Mouse (Mus musculus) B cell, adult 67 days (primary cell): ENCODE results near the gene Pcyox1. TPM values are rescaled to one million over a fixed set of nuclear protein-coding genes. Genes with fewer than 3 reads are reported as not detected.

Experiments
- total RNA-seq, 2 experiments: library from RNA; stranded (reverse); gene quantifications; 4 replicates each; pipeline ENCODE4 v1.2.4; 2023

Gene Pcyox1
- total RNA-seq: 10 to 100 TPM; 12.1 to 17.4 TPM

GRCm38 (mm10) chr6:86396581-86397256 lies at the start of gene Pcyox1:
Gene Pcyox1, minus strand, starts transcription at chr6:86397154.

DNA sequence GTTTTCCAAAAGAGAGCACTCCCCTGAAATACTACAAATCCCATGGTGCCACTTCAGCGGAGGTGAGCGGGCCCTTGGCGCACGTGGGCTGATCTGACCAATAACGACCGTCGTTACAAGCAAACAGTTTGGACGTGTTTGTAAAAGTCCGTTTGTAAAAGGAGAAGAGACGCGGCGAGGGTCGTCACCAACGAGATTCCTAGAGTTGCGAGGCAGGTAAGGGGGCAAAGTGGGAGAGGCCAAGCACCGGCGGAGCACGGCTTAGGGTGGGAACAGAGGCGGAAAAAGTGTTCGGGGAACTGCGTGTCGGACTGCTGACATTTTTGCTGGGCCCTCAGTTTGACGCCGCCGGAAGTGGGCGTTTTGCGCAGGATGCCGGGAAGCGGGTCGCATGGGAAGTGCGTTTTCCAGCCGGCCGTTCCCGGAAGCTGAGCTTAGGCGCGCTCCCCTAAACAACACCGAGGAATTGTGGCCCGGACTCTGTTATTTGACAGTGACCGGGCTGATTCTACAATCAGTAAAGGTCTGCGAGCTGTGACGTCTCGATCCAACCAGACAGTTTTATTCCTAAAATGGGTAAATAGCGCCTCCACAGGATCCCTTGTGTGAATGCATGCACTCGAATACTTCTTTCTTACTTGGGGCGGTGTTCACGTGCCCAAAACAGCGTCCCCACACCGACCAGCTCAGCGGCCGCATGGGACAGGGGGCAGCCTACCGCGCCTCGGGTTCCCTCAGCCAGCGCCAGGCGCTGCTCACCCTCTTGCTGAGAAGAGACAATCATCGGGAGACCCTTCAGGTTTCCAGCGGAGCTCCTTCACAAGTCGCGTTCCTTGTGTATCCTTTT lies 41.5 kb upstream of the Pcyox1 start, which contains the start of gene C87436:
C87436 (plus strand) TSS at position 103 of the 847 bp plus-strand sequence.

GRCm38 (mm10) chr6:86426358-86426757 lies 29.4 kb upstream of the Pcyox1 start, which contains the start of gene Gm44790:
Gene Gm44790, plus strand, starts transcription at chr6:86426658.

GRCm38 (mm10) chr6:86404100-86404861 lies 7.3 kb upstream of the Pcyox1 start, which contains the start of gene Tia1:
Gene Tia1, plus strand, starts transcription at chr6:86404219.

DNA sequence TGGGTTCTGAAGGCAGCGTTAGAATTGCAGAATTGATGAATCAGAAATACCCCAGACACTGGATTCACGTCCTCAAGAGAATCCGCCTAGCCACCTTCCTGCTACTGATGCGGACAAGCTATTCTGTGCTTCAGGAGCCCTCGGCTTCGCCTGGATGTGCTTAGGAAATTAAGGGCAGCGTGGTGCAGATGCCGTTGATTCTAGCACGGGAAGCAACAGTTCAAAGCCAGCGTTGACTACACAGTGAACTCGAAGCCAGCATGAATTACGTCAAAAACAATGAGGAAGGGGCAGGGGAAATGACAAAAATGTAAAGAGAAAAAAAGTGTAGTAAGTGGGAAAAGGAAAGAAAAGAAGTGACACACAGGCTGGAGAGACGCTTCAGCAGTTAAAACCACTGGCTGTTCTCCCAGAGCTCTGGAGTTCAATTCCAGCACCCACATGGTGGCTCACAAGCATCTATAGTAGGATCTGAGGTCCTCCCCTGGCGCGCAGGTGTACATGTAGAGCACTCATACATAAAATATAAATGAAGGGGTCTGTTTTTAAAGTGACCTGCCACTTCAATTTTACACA lies 26.1 kb downstream of the Pcyox1 start, which contains the start of gene Snrpg:
Snrpg (plus strand) TSS at position 541 of the 576 bp plus-strand sequence.

GRCm38 (mm10) chr6:86365371-86366124 lies 31.4 kb downstream of the Pcyox1 start, which contains the start of gene Fam136a:
Gene Fam136a, plus strand, starts transcription at chr6:86365646.

Other genes starting within 250 kb of the Pcyox1 start
- 1 to 10 TPM; 1.1 to 1.5 TPM for gene Tgfa, start 201.9 kb downstream of the Pcyox1 start, total RNA-seq
- gene Fam136a, start 31.5 kb downstream of the Pcyox1 start, total RNA-seq: 10 to 100 TPM; 19.7 to 23.2 TPM
- gene Snrpg, start 25.9 kb downstream of the Pcyox1 start, total RNA-seq: 100 to 1,000 TPM; 211 to 251 TPM
- 100 to 1,000 TPM; 120 to 141 TPM for gene Tia1, start 7.1 kb upstream of the Pcyox1 start, total RNA-seq
- under 1 TPM in 1 of 2 experiments, not detected in 1; 0.73 TPM for gene Gm44790, start 29.5 kb upstream of the Pcyox1 start, total RNA-seq
- 10 to 100 TPM; 59.7 to 71.4 TPM for gene C87436, start 41.2 kb upstream of the Pcyox1 start, total RNA-seq
- 100 to 1,000 TPM; 200 to 216 TPM for gene Pcbp1, start 129.2 kb upstream of the Pcyox1 start, total RNA-seq
- gene Asprv1, start 231.0 kb upstream of the Pcyox1 start, total RNA-seq: not detected